Comparison of ENCODE assay signal across 10 mouse cellular contexts in genomic region chr13:58007256-58008037, GRCm38 (mm10).
DNase-seq lines count a peak whose midpoint lies in the region; ATAC-seq and TF ChIP-seq lines count a peak whose summit lies in the region.
"Had no signal": no experiment of that assay in that cellular context is flagged by ENCODE, and none has a peak within 500 bp of the region (broad histone marks: within the 10 kb centered on the region; RNA-seq: fewer than 3 reads in every experiment).

No protein-coding gene starts in this region.

- peak; percentile 64 for DNase-seq in embryo, embryonic 10 days (ENCODE audit: low spot score)
- DNase-seq in embryo, embryonic 11 days, result no peak
- DNase-seq in ZHBTc4 (ENCODE audit: low read depth, low spot score), result peak; percentile 82
- DNase-seq in heart, postnatal 4 days, result peak; percentile 39
- DNase-seq in embryonic facial prominence, embryonic 10.5 days (ENCODE audit: low spot score), result no peak
- DNase-seq in layer of hippocampus, adult 9-11 months, result no peak
- no peak for DNase-seq in liver, postnatal 0 days
- DNase-seq: cerebellum, adult 8-10 months had no signal

- H3K27me3 ChIP-seq in lung, embryonic 16.5 days (ENCODE audit: control insufficient read depth, insufficient read depth, low read depth, low read length), result no peaks in the 10 kb centered on the region
- no peaks in the 10 kb centered on the region for H3K27me3 ChIP-seq in embryonic facial prominence, embryonic 10.5 days (replicated peaks; ENCODE audit: low read depth, poor library complexity, severe bottlenecking)
- H3K27me3 ChIP-seq in liver, postnatal 0 days (ENCODE audit: insufficient read depth, low read length), result no peaks in the 10 kb centered on the region

- H3K4me3 ChIP-seq in lung, embryonic 16.5 days (ENCODE audit: low read length), result no peak overlapping the region
- no peak overlapping the region for H3K4me3 ChIP-seq in embryonic facial prominence, embryonic 10.5 days
- no peak overlapping the region for H3K4me3 ChIP-seq in liver, postnatal 0 days (ENCODE audit: low read depth, low read length)
- H3K4me3 ChIP-seq: erythroblast, embryonic 14.5 days had no signal

- no peak for TF ChIP-seq CTCF in liver, postnatal 0 days (IDR thresholded peaks at IDR 0.05; ENCODE audit: low read depth)

- peak overlapping the region; percentile 60 for H3K27ac ChIP-seq in lung, embryonic 16.5 days (ENCODE audit: low read length)
- H3K27ac ChIP-seq in embryonic facial prominence, embryonic 10.5 days (replicated peaks), result no peak overlapping the region
- H3K27ac ChIP-seq in liver, postnatal 0 days (ENCODE audit: low read depth), result no peak overlapping the region

- H3K36me3 ChIP-seq in lung, embryonic 16.5 days (ENCODE audit: control insufficient read depth, insufficient read depth, low read length), result no peaks in the 10 kb centered on the region
- H3K36me3 ChIP-seq in embryonic facial prominence, embryonic 10.5 days (replicated peaks), result no peaks in the 10 kb centered on the region
- H3K36me3 ChIP-seq in liver, postnatal 0 days (replicated peaks; ENCODE audit: insufficient read depth, low read length), result peaks cover 8% of the 10 kb centered on the region

- H3K9me3 ChIP-seq in lung, embryonic 16.5 days (ENCODE audit: control insufficient read depth, low read length), result no peaks in the 10 kb centered on the region
- H3K9me3 ChIP-seq in embryonic facial prominence, embryonic 10.5 days, result no peaks in the 10 kb centered on the region
- no peaks in the 10 kb centered on the region for H3K9me3 ChIP-seq in liver, postnatal 0 days (ENCODE audit: low read length)

- 39% methylated on average over 15 of the region's 16 CpGs for WGBS in lung, embryonic 16.5 days
- 57% methylated on average over 16 of the region's 16 CpGs for WGBS in embryonic facial prominence, embryonic 10.5 days
- whole genome bisulfite sequencing in liver, postnatal 0 days (ENCODE audit: insufficient replicate concordance), result 63% methylated on average over 15 of the region's 16 CpGs

- peak overlapping the region; percentile 33 for H3K4me2 ChIP-seq in lung, embryonic 16.5 days (ENCODE audit: low read depth, low read length)
- no peak overlapping the region for H3K4me2 ChIP-seq in liver, postnatal 0 days (ENCODE audit: low read depth, low read length)

- H3K4me1 ChIP-seq in lung, embryonic 16.5 days (replicated peaks; ENCODE audit: control insufficient read depth, insufficient read depth, low read length), result peaks cover 13% of the 10 kb centered on the region
- H3K4me1 ChIP-seq in embryonic facial prominence, embryonic 10.5 days, result peaks cover 25% of the 10 kb centered on the region
- H3K4me1 ChIP-seq in liver, postnatal 0 days (ENCODE audit: insufficient read depth), result no peaks in the 10 kb centered on the region

- no peak overlapping the region for H3K9ac ChIP-seq in lung, embryonic 16.5 days (ENCODE audit: low read length)
- H3K9ac ChIP-seq in liver, postnatal 0 days (replicated peaks), result no peak overlapping the region

- no peak for TF ChIP-seq EP300 in liver, postnatal 0 days (IDR thresholded peaks at IDR 0.05; ENCODE audit: low read depth)

- ATAC-seq in lung, embryonic 16.5 days (ENCODE audit: low read depth), result peak; percentile 77
- ATAC-seq in liver, postnatal 0 days, result no peak

Comparison
In these comparisons a context has a peak if more than half of its experiments do, and no peak if none do; other contexts are left out.
1. DNase-seq: peak in embryo, embryonic 10 days (single experiment), ZHBTc4 (single experiment) and heart, postnatal 4 days (single experiment); none in embryo, embryonic 11 days (single experiment), embryonic facial prominence, embryonic 10.5 days (single experiment), layer of hippocampus, adult 9-11 months (single experiment) and liver, postnatal 0 days (single experiment).